Mouse (Mus musculus) neutrophil, adult 65 days (primary cell): ENCODE data around the gene Trim13. TPM values are rescaled to one million over a fixed set of nuclear protein-coding genes. Genes with fewer than 3 reads are reported as not detected.

ENCODE experiments used
- total RNA-seq: library from RNA; stranded (reverse); gene quantifications from 2 replicates; pipeline ENCODE4 v1.2.4, GENCODE M21; 2023

Trim13 gene
- total RNA-seq = 4.7 and 7.2 TPM in 2 replicates

DNA sequence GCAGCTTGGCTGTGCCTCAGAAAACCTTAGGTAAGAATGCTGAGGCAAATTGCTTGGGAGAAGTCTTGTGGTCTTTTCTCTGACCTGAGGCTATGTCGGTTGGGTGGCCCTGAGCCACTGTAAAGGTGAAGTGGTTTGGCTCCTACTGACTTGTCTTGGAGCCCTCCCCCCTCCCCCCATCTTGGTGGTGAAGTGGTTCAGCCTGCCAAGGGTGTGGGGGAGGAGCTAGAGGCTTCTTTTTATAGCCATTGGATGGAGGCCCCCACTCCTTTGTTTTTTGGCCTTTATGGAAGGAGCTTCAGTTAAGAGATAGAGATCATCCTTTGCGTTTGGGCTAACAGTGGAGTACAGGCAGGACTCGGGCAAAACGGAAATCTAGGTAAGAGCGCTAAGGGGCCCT, at the start of gene Trim13:
Gene Trim13, plus strand, starts transcription at position 280 of the 400 bp plus-strand sequence.

DNA sequence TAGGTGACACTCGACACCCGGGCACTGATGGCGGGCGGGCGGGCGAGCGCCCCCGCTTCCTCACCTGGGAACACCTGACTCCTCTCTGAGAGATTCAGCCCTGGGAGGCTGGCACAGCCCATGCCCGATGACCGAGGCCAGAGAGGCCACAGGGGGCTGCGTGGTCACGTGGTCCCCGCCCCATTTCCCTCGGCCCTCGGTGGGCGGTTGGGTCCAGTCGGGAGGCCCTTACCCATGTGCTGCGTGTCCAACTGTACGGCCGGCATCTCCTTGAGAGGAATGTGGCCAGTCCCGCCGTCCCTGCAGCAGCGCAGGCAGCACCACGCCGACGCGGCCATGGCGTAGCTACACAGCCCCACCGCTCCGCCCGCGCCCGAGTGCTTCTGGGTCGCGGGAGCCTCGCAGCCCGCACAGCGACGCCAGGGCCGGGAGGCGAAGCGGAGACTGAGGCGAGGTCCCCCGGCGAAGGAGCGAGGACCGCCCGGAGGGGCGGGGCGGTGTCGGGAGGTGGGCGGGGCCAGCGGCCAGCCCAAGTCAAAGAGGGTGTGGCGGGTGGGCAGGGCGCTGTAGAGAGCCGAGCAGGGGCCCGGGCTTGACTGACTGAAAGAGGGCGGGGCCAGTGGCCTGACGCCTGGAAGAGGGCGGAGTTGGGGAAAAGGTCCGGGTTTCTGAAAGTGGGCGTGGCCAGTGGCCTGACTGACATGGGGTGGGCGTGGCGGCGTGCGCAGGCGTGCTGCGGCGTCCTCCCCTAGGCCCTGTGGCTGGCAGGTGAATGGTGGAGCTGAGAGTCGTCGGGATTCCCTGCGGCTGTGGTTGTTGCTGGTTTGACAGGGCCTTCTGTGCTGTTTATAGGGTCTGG, 41.5 kb upstream of the Trim13 start, which contains the start of gene Spryd7:
Gene Spryd7, minus strand, starts transcription at position 598 of the 859 bp plus-strand sequence.

DNA sequence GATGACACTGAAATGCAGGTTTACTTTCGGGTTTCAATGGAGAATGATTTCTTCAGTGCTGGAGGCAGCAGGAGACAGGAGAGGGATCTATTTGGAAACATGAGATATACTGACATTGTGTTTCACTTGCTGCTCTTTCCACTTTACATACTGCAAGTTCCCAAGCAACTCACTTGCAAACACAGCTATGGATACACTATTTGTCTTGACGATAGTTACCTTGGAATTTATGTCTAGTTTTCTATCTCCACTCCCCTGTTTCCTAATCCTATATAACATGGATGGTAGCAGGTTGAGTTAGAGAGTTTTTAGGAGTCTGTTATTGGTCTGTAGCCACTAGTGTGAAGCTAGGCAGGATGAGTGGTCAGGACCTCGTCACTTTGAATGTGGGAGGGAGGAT, 9.1 kb downstream of the Trim13 start, which contains the start of gene Kcnrg:
Gene Kcnrg, plus strand, starts transcription at position 301 of the 400 bp plus-strand sequence.

Other genes with a start within 250 kb of the Trim13 start
- 0.32 and 0.92 TPM in 2 replicates for gene Ebpl, start 237.8 kb upstream of the Trim13 start, total RNA-seq
- gene Kpna3, start 158.4 kb upstream of the Trim13 start, total RNA-seq = 12.9 and 18.6 TPM in 2 replicates
- gene Spryd7, start 41.4 kb upstream of the Trim13 start, total RNA-seq = 2.2 TPM in 2 replicates
- gene Kcnrg, start 9.2 kb downstream of the Trim13 start, total RNA-seq = 0.29 TPM in 1 of 2 replicates, not detected in the other